Mouse (Mus musculus) right cerebral cortex, adult 18-20 months (tissue): Measurements from ENCODE around the gene 1700001K19Rik.
"Not testable (repeated sequence)": the region's sequence is repeated elsewhere in the genome, so short reads cannot be mapped to it uniquely, and the experiment has no call there.

Source experiments
- DNase-seq: peaks from one replicate; pipeline ENCODE4 v3.0.0; 2022; ENCODE audit warnings: mixed read lengths

The 1700001K19Rik gene

DNA sequence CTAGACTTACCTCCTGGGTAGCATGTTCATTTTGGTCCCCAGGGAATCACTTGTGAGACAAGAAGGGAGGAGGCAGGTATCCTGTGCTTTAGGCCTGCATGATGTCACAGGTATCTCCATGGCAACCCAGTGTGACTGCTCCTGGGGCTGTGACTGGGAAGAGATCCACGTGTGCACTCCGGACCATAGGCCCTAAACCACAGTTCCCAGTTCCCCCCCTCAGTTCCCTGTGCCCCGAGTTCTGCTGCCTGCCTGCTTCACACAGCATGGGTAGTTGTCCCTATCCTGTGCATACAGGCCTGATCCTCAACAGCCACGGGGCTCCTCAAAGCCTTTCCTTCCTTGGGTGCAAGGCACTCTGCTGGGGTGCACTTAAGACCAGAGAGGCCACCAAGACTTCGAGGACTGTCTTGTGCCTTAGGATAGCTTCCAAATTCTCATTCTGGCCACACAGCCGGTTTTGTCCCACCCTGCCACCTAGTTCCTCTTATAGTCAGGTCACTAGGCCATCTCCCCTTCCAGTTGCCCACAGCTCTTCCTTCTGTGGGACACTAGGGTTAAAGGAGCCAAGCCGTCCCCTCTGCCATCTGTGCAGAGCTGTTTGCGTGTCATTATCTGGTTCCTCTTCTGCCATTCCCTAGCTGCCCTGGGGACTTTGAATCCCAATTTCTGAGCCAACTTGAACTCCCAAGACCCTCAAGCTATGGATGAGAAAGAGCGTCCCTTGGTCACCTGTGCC is at the start of gene 1700001K19Rik:
1700001K19Rik (minus strand) TSS at position 59 of the 739 bp plus-strand sequence.
- no peak for DNase-seq

DNA sequence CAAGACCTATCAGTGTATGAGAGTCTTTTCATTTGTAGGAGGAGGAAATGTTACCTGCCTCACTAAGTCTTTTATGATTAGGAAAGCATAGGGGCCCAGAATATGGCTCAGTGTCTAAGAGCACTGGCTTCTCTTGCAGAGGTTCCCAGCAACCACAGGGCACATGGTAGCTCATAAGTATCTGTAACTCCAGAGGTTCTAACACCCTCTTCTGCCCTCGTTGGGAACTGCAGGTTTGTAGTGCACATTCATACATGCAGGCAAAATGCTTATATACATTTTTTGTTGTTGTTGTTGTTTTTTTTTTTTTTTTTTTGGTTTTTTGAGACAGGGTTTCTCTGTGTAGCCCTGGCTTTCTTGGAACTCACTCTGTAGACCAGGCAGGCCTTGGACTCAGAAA is 44.0 kb upstream of the 1700001K19Rik start:
- DNase-seq = no peak

GRCm38 (mm10) chr12:110725489-110725888 is 43.1 kb upstream of the 1700001K19Rik start:
- DNase-seq = no peak

DNA sequence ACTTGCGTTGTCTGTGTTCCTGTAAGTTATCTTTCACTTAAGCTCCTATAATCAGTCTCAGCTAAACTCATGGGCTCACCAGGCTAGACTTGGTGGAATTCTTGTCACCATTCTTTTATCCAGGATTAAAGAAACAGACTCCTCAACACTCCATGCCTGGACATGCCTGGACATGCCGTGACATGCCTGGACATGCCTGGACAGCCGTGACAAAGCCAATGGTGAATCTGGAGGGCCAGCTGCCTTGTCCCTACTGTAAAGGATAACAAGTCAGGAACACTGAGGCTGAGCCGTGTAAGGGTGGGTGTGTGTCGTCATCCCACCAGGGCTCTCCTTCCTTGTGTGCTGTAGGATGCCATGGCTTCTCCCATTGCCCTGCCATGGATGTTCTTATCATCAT is 42.6 kb upstream of the 1700001K19Rik start:
- DNase-seq = no peak

GRCm38 (mm10) chr12:110716004-110716403 is 33.6 kb upstream of the 1700001K19Rik start:
- DNase-seq = no peak

DNA sequence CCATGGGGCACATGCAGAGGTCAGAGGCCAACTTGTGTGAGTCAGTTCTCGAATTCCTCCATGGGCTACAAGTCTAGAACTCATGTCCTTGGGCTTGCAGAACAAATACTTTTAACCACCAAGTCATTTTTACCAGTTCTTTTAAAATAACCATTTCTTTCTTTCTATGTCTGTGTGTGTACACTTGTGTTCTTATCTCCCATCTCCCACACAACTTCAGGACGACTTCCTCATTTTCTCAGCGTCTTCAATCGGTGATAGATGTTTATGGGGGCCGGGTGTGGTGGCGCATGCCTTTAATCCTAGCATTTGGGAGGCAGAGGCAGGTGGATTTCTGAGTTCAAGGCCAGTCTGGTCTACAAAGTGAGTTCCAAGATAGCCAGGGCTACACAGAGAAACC is 31.8 kb upstream of the 1700001K19Rik start:
- no peak for DNase-seq

DNA sequence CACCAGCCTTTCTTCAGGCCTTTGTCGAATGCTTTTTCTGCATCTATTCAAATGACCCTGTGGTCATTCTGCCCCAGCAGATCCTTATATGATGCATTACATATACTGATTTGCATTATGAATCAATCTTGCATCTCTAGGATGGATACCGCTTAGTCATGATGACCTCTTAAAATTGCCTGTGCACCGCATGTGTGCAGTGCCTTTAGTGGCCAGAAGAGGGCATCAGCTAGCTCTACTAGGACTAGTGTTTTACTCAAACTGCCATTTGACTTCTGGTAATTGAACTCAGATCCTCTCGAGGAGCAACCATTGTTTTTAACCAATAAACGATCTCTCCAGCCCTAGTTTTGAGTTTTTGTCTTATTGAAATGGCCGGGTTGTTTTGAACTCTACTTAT is 31.4 kb upstream of the 1700001K19Rik start:
- no peak for DNase-seq

GRCm38 (mm10) chr12:110711270-110711669 is 28.9 kb upstream of the 1700001K19Rik start:
- DNase-seq = no peak

DNA sequence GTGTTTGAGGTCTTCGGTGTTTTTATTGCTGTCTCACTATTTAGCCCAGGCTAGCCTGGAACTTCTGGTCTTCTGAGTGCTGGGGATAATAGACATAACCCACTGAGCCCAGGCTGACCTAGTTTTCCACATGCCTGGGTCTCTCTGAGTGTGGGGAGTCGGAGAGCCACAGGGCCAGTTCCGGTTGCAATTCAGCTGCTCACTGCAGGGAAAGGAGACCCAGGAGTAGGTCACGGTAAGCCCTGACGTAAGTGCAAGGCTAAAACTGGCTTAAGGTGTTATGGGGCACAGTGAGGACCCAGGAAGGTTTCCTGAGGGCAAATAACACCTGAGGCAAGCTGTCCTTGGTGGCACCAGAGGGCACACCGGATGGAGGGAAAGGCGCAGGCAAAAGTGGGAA is 25.0 kb upstream of the 1700001K19Rik start:
- DNase-seq = no peak

- DNase-seq = peak; percentile 28
Observed at GRCm38 (mm10) chr12:110706337-110707231, 24.2 kb upstream of the 1700001K19Rik start.

DNA sequence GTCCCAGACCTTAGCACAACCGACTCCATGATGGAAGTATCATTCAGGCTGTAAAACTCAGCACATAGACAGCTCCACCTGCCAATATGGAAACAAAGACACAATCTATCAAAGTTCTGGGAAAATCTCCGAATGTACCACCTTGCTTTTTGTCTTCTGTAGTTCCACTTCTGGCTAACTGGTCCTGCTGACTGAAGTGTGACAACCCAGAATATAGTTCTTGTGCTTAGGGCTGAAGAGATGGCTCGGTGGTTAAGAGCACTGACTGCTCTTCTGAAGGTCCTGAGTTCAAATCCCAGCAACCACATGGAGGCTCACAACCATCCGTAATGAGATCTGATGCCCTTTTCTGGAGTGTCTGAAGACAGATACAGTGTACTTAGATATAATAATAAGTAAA is 23.0 kb upstream of the 1700001K19Rik start:
- DNase-seq = not testable (repeated sequence)

GRCm38 (mm10) chr12:110703682-110704081 is 21.3 kb upstream of the 1700001K19Rik start:
- DNase-seq = no peak

DNA sequence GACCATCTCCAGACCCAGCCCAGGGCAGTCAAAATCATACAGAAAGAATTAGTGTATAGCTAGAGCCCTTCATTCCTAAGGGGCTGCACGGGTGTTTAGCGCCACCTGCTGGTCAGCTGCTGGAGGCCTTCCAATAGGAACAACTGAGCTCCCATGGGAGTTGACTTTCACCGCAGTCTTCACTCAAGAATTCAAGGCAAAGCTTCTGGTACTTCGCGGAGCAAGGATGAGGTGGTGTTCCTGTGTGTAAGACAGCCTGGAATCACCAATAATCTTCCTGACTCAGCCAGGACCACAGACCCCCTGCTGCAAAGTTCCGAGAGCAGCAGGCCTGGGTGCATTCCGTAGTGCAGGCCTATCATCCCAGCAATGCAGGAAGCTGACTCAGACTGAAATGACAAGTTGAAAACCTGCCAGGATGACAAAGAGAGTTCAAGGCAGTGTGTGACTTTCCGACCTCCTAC is 20.6 kb upstream of the 1700001K19Rik start:
- peak; percentile 79 for DNase-seq

- no peak for DNase-seq
Observed at GRCm38 (mm10) chr12:110702556-110702955, 20.1 kb upstream of the 1700001K19Rik start, which contains the start of gene Hsp90aa1. Gene Hsp90aa1, minus strand, starts transcription at chr12:110702728.

DNA sequence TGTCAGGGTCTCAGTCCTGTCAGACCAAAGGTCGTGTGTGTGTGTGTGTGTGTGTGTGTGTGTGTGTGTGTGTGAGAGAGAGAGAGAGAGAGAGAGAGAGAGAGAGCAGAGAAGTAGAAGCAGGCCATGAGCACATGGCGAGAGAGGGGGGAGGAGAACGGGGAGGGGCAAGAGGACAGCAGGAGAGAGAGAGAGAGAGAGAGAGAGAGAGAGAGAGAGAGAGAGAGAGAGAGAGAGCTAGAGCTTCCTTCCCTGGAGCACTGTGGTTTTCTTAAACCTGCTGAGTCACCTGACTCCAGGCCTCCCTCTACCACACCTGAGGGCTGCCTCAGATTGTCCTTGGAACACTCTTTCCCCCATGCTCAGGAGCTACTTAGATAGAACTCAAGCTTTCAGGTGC is 18.9 kb upstream of the 1700001K19Rik start:
- DNase-seq = not testable (repeated sequence)

DNA sequence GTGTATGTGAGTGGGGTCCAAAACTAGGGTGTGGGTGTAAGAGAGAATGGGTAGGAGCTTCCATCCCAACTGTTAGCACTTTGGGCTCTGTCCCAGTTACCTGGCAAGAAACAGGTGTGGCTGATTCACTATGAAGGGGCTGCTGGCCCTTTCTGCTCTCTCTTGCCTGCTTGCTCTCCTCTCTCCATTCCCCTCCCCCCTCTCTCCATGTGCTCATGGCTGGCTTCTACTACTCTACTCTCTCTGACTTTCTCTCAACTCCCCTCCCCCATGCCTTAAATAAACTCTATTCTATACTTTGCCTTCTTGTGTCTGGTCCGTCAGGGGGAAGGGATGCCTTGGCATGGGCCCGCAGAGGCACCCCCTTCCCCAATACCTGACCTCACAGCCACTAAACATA is 18.3 kb upstream of the 1700001K19Rik start:
- DNase-seq = no peak

GRCm38 (mm10) chr12:110699171-110699547 is 16.7 kb upstream of the 1700001K19Rik start:
- DNase-seq = no peak

DNA sequence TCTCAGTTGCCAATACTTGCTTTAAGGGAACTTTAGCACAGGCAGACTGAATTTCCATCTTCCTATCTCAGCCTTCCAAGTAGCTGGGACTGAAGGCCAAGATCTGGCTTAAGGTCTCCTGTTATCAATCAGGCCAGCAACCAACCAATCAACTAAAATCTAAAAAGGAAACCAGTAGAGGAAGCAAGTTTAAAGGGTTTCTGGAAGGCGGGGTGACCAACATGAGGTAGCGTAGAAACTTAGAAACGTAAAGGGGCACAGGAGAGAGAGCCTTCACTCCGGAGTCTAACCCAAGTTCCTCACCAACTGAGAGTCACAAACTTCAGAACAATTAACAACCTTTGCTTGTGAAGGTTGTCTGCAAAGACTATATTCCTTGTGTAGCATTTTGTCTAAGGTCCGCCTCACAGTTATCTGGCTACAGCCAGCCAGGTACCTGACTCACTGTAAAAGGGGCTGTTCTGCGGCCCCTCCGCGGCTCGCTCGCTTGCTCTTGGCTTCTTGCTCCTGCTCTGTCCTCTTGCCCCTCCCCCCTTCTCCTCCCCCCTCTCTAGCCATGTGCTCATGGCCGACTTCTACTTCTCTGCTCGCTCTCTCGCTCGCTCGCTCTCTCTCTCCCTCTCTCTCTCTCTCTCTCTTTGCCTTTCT is 16.2 kb upstream of the 1700001K19Rik start:
- no peak for DNase-seq

GRCm38 (mm10) chr12:110698080-110698479 is 15.7 kb upstream of the 1700001K19Rik start:
- DNase-seq = no peak

GRCm38 (mm10) chr12:110697457-110697856 is 15.0 kb upstream of the 1700001K19Rik start:
- DNase-seq = no peak

DNA sequence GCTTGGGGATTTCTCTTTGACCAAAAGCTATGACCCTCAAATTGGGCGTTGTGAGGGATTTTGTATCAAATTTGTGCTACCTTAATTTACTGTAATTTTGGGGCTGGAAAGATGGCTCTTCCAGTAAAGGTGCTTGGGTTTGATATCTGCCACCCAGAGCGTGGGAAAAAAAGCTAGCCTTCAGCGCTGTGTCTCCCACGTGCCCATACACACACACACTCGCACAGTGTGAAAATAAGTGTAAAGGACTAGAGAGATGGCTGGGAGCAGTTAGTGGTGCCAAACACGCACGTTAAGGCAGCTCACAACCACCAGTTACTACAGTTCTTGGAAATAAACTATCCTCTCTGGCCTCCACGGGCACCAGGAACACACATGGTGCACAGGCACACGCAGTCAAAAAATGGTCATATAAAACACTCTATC is 14.6 kb upstream of the 1700001K19Rik start:
- DNase-seq = no peak

- DNase-seq = peak; percentile 96
Observed at GRCm38 (mm10) chr12:110696173-110696974, 14.0 kb upstream of the 1700001K19Rik start.
